Mouse (Mus musculus): ENCODE measurements around the gene Ewsr1.
"Not testable (repeated sequence)": the region's sequence is repeated elsewhere in the genome, so short reads cannot be mapped to it uniquely, and the experiment has no call there.

Ewsr1 gene

DNA sequence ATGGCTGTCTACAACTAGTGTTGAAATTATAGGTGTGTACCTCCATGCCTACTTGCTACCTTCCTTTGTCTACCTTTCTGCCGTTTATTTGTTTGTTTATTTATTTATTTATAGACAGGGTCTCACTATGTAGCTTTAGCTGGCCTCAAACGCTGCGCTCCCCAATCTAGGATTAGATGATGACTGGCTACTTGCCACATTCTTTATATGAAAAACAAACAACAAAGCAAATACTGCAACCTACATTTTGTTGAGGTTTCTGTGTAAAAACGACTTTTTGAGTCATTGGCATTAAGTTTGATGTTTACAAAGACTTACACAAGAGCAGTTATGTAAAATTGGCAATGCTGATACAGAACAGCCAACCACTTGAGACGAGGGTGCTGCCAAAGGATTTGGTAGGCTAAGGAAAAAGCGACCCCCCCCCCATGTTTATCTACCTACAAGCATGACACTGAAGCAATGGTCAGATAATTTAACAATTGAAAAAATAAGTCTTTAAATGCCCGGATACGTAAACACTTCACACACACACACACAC is 2.5 kb downstream of the Ewsr1 start:
- DNase-seq: no peak

DNA sequence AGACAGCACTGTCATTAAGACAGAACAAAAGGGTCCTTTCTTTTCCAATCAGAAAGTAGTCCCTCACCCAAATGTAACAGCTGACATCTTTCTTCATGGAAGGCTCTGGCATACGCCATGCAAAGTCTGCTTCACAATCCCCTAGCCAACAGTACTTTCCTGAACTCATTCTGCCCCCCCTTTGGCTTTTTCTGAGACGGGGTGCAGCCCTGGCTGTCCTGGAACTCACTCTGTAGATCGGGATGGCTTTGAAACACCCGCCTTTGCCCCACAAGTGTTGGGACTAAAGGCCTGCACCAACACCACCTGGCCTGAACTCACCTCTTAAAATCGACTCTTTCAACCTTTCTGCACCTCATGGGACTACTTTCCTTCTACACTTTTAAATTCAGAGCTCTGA is 3.2 kb downstream of the Ewsr1 start:
- DNase-seq: peak in 1 of 2 experiments; percentile 14

DNA sequence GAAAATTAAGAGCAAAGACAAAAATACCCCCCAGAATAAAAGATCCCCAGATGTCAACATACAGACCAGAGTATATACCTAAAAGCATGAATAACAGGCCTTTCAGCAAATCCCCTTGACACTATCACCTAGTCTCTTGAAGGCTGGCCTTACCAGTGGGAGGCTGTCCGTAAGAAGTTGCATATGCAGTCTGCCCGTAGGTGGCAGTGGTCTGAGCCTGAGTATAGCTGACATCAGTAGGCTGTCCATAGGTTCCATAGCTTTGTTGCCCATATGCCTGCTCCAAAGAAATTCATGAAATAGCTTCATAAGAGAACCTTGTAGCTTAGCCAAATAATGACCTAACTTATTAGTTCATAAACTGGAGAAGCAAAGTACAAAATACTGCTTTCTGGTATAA is 7.4 kb downstream of the Ewsr1 start:
- no peak for DNase-seq

DNA sequence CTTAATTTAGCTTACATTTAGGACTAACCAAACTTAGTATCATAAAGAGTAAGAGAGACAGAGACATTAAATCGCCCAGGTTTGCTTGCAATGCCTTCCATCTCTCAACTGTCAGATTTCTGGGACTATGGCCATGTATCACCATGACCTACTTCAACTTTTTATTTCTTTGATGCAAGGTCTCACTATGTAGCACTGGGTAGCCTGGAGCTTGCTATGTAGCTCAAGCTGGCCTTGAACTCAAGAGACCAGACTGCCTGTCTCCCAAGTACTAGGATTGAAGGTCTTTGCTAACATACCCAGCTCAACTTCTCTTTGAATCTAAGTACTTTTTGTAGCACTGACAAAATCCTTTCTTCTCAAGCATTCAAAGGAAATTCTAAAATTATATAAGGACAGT is 9.9 kb downstream of the Ewsr1 start:
- DNase-seq: no peak

DNA sequence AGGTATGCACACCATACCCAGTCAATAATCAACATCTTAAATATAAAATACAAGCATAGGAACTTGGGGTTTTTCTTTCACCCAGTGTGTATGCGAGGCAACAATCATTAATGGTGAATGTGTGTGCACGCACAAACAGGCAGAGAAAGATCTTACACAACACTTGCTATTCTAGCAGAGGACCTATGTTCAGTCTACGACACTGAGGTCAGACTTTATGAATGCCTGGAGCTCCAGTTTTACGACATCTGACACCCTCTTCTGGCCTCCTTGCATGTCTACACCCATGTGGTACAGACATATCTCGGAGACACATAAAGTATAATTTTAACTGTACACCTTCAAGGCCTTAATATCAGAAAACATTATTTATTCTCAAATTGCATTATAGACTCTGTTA is 22.2 kb downstream of the Ewsr1 start:
- DNase-seq: not testable (repeated sequence)

DNA sequence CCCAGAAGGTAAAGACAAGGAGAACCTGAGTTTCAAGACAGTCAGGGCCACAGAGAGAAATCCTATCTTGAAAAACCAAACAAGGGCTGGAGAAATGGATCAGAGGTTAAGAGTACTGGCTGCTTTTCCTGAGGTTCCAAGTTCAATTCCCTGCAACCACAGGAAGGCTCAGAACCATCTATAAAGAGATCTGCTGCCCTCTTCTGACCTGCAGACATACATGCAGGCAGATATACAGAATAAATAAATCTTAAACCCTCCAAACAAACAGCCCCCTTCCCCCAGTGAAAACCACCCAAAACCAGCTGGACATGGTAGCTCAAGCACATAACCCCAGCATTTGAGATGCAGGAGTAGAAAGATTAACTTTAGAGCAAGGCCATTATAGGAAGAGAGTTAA is 23.3 kb downstream of the Ewsr1 start:
- no peak for DNase-seq

DNA sequence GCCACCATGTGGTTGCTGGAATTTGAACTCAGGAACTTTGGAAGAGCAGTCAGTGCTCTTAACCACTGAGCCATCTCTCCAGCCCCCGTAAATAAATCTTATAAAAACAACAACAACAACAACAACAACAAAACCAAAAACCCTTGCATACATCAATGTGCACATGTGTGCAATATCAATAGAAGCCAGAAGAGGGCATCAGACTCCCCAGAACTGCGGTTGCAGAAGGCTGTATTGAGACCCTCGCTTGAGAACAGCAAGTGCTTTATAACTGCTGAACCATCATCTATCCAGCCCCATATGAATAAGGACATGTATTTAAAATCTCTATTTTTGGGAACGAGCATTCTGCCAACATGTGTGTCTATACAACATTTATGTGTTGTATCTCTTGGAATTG is 24.2 kb downstream of the Ewsr1 start:
- DNase-seq: peak; percentile 53 to 67

DNA sequence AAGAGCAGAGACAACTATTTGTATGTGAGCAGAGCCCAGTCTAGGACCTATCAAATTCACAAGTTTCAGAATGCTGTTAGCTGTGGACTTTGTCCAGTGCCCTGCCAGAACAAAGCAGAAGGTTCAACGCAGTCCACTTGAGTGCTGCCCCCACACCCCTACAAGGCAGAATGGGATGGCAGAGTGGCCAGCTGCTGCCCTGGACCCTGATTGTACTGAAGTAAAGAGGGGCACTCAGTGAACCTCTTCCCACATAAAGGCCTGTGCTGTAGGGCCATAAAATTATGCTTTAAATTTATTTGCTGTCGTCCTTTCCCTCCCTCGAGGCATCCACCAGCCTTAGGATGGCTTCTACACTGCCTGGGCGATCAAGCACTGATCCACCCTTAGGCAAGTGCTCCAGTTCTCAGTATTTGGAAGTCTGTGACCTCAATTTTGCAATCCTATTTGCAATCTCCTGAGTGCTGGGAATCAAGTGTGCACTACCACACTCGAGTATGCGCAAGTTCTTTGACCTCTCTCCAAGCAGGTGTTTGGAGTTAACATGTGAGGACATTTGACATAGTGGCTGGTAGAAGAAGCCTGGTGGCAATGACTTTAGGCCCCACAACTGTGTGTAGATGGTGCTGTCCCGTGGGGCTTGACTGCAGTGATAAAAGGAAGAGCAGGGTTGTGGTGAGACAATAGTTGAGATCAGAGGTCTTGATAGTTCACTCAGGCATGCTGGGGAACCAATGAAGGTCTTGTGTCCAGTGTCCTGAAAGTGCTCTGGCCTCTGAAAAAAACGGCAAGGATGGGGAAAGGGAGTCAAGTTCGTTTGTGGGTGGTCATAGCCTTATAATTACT is 30.7 kb downstream of the Ewsr1 start:
- DNase-seq: peak in 1 of 2 experiments; percentile 19

DNA sequence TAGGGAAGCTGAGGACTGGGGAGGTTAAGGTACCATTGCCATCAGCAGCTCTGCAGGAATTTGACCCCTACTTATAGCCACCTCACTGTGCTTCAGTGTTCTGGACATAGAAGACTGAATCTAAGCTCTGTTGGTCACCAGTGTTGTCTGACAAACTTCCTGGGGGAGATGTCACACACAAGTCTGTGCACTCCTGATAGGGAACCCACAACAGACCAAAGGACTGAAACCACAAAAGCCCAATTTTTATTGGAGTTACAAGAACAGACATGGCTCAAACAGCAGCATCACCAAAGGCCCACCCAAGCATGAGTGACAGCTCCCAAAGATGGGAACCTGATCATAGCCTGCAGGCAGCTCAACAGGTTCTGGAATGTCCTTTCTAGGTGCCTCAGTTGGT is 32.0 kb downstream of the Ewsr1 start:
- no peak for DNase-seq

DNA sequence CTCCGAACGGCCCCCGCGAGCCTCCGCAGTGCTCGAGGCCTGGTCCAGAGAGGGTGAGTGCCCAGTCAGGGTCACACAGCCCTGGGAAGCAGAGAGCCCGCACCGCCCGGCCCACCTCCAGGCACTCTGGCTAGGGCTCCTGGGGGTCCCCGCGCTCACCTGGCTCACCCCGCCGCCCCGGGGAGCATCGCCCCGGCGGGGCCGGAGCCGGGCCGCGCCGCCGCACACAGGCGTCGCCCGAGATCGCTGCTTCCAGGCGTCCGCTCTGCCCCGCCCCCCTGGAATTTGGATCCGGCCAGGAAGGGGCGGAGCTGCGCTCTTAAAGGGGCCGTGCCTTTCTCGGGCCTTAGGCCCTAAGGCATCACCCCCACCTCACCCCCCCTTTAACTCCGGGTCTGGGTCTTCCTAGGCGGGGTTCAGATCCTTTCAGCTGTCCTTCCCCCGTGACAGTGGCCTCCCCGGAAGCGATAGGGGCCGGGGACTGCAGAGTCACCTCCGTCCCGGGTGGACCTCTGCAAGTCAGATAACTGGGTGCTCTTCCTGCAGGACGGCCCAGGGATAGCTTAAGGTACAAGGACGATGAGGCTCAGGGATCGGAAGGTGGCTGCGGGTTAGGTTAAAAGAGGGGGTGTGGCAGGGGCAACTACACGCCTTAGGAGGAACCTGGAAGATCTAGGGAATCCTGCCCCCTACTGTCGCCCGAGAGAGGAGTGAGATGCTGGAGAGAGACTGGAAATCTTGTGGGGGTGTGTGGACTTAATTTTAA is 33.8 kb downstream of the Ewsr1 start, which contains the start of gene Gas2l1:
Gene Gas2l1 (minus strand): TSS at position 272 of the 766 bp plus-strand sequence.
- peak; percentile 94 for DNase-seq

DNA sequence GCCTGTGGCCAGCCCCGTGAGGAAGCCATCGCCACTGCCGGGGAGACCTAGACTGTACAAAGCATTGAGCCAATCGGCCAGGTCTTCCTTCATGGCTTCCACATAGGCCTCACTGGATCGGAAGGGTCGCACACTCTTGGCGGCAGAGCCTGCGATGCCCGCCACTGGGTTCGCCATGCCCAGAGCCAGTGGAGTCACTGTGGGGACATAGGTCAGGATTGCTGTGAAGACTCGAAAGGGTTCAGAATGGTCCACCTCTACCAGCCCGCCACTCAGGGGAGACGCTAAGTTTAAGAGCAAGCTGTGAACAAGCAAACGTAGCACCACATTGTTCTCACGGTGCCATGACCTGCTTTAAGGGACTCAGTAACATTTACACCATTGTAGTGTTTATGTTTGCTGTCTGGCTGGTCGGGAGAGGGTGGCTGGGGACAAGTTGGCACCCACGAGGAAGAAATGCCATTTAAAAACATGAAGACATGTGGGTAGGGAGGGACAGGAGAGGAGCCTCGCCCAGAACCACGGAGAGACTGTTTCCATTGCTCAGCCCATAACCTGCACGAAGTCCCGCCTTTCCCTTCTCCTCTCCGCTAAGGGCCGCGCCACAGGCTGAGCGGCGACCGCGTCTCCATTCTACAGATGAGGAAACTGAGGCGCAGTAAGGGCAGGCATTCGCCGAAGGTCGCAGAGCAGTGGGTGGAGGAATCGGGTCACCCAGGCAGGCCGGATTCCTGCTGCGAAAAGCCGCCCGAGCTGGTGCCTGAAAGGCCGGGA is 34.6 kb downstream of the Ewsr1 start:
- no peak for DNase-seq

DNA sequence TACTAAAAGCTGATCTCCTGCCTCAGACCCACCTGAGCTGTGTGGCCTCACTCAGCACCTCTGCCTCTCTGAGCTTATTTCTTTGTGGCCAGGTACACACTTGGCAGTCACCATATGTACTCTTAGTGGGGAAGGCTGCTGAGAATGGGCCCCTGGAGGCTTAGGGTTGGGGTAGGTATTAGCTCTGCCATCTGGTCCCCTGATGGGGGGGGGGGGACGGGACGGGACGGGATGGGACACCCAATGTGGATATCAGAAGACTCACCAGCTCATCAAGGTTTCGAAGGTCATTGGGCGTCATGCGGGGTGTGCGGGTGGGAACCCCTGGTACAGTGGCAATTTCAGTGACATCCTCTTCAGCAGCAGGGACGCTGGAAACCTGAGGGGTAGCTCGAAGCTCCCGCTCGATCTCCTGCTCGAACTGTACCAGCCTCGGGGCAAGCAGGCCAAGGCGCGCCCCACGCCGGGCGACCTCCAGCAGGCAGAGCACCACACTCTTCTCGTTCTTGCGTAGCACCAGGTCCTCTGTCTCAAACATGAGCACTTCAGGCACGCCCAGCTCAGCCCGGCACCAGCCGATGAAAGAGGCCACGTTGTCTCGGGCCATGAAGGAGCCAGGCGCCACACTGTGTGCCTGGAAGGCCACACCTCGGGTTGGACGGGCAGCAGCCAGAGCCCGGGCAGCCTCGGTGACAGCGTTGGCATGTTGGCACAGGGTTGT is 35.3 kb downstream of the Ewsr1 start:
- peak; percentile 49 to 53 for DNase-seq

DNA sequence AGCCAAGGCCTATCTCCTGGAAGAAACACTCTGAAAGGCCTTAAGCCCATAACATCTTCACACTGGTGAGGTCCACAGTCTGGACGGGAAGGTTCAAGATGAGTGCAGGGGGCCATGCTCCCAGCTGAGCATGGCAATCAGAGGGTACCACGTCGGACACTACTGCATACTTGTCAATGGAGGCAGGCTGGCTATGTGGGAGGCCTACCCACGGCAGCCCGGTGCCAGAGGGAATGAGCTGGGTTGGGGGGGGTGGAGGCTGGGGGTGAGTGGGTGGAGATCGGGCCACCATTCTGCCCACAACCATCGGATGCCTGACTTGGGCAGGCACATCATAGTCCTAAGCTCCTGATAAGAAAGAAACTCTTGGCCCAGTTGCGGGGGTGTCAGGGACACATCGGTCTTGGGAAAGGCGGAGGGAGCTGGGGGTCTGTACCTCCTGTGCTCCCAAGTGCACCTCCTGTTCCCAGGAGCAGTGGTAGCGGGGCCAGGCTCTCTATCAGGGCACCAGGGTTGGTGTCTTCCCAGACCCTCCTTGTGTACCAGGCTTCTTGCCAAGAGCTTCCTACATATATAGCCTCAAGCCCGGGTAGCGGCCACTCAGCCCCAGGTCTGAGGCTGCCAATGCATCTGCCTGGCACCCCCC is 36.1 kb downstream of the Ewsr1 start:
- peak; percentile 23 to 30 for DNase-seq

DNA sequence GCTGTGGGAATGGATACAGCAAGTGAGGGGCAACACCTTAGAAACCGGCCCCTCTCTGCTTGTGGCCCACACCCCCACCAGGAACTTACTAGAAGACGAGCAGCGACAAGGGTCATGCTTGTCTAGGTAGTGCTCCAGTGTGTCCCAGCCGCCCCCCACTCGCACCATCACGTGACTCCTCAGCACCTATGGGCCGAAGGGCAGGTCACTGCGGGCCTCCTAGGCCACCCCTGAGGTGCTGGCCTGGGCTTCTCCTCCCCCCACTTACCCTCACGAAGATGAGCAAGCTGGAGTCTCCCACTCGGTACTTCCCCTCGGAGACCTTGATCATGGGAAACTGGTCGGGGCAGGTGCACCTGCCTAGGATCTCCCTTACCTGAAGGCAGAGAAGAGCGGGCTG is 36.7 kb downstream of the Ewsr1 start:
- DNase-seq: no peak

DNA sequence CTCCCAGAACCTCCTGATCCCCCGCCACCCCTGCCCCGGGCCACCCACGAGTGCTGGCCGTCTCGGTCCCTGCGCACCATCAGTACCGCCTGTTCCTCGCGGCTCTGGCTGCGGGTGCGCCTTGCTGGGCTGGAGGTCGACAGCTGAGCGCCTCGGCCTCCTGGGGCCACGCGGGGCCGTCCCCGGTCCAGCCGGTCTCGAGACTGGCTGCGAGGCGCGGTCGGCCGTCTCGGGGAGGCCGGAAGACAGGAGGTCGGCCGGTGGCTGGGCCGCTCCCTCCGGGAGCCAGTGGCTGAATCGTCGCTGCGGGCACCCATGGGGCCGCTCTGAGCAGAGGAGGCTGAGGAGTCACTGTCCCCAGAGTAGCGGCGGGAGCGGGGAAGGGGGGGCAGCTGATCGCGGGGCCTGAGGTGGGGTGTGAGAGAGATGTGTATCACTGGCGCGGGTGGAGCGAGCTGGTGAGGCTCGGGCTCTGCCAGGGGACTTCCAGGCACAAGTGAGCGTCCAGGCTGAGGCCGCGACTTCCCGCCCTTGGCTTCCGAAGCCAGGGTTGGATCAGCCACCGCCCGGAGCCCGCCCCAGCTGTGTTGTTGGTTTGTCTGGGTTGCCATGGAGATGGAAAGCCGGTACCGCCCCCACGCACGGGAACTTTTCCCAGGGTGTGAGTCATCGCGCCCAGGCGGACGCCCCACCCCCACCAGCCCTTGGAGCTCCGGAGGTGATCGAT is 37.5 kb downstream of the Ewsr1 start:
- DNase-seq: peak; percentile 87

DNA sequence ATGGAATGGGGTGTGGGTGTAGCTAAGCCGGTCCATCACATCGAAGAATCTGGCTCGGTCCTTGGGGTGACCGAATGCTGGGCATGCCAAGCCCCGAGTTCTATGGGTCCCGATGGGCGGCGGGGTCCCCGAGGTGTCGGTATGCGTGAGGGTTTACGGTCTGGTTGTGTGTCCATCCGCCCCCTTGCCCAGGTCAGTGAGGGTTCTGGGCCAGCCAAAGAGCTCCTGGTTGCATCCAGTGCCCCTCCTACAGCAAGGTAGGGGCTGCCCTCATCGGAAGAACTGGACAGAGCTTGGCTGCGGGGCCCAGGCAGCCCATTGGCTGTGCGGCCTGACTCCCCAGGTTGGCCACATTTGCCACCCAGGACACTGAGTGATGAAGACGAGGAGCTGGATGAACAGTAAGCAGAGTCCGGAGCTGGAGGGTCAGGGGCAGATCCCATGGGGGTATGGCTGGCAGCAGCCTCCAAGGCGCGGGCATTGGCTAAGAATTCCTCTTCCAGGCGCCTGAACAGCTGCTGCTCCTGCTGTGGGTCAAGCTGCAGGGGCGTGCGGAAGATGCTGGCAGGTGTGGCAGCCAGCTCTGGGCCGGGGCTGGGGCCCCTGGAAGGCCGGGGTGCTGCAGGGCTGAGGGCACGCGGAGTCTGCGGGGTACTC is 38.2 kb downstream of the Ewsr1 start:
- peak; percentile 46 to 51 for DNase-seq

DNA sequence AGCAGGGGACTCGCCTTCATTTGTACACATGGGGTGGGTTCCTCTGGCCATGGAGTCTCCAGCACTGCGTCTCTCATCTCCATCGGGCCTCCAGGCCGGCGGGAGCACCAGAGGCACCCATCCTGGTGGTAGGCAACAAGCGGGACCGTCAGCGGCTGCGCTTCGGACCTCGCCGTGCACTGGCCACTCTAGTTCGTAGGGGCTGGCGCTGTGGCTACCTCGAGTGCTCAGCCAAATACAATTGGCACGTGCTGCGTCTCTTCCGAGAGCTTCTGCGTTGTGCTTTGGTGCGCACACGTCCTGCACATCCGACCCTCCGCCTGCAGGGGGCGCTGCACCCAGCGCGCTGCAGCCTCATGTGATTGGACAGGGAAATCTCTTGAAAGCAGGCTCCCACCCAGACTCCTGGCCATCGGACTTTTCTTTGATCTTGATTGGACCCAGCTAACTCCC is 39.3 kb downstream of the Ewsr1 start:
- DNase-seq: peak; percentile 62 to 78

DNA sequence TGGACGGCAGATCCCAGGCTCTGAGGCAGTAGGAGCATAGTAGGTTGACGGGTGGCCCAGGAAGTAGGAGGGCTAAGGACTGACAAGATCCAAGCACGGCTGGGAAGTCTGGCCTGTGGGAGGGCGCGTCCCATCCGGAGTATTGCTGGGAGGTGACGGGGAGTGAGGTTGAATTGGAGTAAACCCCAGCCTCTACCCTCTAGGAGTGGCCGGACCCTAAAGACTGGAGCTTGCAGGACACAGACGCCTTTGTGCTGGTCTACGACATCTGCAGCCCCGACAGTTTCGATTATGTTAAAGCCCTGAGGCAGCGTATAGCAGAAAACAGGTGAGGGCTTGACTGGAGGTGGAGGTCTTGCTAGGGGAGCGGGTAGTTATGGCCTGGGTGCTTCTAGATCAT is 39.8 kb downstream of the Ewsr1 start:
- peak in 1 of 2 experiments; percentile 14 for DNase-seq

DNA sequence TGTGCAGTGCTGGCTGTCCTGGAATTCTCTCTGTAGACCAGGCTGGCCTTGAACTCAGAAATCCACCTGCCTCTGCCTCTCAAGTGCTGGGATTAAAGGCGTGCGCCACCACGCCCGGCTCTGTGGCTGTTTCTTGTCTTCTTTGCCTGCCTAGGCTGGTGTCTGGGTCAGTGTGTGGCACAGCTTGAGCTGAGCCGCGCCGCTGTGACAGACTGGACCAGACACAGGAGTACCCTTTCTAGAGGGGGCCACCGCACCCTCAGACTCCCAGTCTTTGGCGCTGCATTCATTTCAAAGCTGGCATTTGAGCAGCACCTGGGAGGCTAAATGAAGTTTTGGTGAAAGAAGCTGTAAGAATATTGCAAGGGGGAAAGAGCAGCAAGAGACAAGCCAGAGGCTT is 40.3 kb downstream of the Ewsr1 start:
- DNase-seq: no peak

All from cerebellum, postnatal 10 days (tissue).